Mouse (Mus musculus) G1E (cell line): ENCODE measurements at regions not wholly inside any gene's neighbourhood (a gene's known extent, or its start where the extent isn't known, plus 50 kb on each side); places are given as distances from the start of the nearest gene placed in this dataset.

Experiments used
- ATAC-seq: 2 replicates; pipeline ENCODE4 v1.8.0; 2016; ENCODE audit warnings: mild to moderate bottlenecking; ENCODE audit not compliant: insufficient number of reproducible peaks, poor library complexity, low FRiP score, severe bottlenecking; ENCODE audit errors: extremely low read depth
- DNase-seq: peaks from one replicate; pipeline ENCODE4 v3.0.0; 2012; ENCODE audit warnings: low spot score
- H3K27me3 ChIP-seq: 2 replicates; pipeline ENCODE4 v1.6.1; 2012; ENCODE audit warnings: mild to moderate bottlenecking, low read length, inconsistent platforms; ENCODE audit not compliant: insufficient read depth
- H3K36me3 ChIP-seq: replicated peaks from 2 replicates; pipeline ENCODE3; 2012; ENCODE audit warnings: mild to moderate bottlenecking, inconsistent platforms
- H3K4me1 ChIP-seq: 2 replicates; pipeline ENCODE4 v1.6.1; 2012; ENCODE audit warnings: low read depth, low read length, inconsistent platforms, mixed read lengths; ENCODE audit not compliant: insufficient read depth
- H3K4me3 ChIP-seq: 2 replicates; pipeline ENCODE4 v1.5.1; 2012; ENCODE audit warnings: low read depth, mild to moderate bottlenecking, inconsistent platforms, low read length, moderate library complexity, mixed read lengths
- H3K9me3 ChIP-seq: replicated peaks from 2 replicates; pipeline ENCODE4 v1.6.1; 2012; ENCODE audit warnings: inconsistent platforms
- CTCF ChIP-seq: IDR thresholded peaks from 2 replicates; pipeline ENCODE4 v1.5.1; 2012; ENCODE audit warnings: low read depth, low read length, inconsistent platforms, mixed read lengths
- GATA1 ChIP-seq: IDR thresholded peaks from 2 replicates; pipeline ENCODE4 v1.6.1; 2012; ENCODE audit warnings: borderline replicate concordance, low read length, inconsistent platforms, mixed read lengths
- GATA2 ChIP-seq: IDR thresholded peaks from 2 replicates; pipeline ENCODE4 v1.6.1; 2012; ENCODE audit warnings: low read depth, low read length, inconsistent platforms, borderline replicate concordance
- POLR2AphosphoS5 ChIP-seq: IDR thresholded peaks from 2 replicates; pipeline ENCODE4 v1.6.1; 2012; ENCODE audit warnings: low read depth, low read length, inconsistent platforms; ENCODE audit not compliant: insufficient replicate concordance
- TAL1 ChIP-seq: conservative IDR thresholded peaks from 2 replicates; pipeline ENCODE4 v1.6.1; 2012; ENCODE audit warnings: low read depth, low read length, inconsistent platforms, mixed read lengths

GRCm38 (mm10) chr12:12655184-12655583 is 286.5 kb downstream of the Mycn start:
- Histone ChIP-seq H3K4me1 (no peaks in the 10 kb centered on the region), H3K27me3 (no peaks in the 10 kb centered on the region), H3K36me3 (no peaks in the 10 kb centered on the region), H3K9me3 (peaks cover 14% of the 10 kb centered on the region), H3K4me3 (no peak overlapping the region)
- DNase-seq: no peak
- TF ChIP-seq GATA2 (no peak), POLR2AphosphoS5 (no peak), TAL1 (no peak), CTCF (no peak), GATA1 (no peak)
- ATAC-seq: no peak

DNA sequence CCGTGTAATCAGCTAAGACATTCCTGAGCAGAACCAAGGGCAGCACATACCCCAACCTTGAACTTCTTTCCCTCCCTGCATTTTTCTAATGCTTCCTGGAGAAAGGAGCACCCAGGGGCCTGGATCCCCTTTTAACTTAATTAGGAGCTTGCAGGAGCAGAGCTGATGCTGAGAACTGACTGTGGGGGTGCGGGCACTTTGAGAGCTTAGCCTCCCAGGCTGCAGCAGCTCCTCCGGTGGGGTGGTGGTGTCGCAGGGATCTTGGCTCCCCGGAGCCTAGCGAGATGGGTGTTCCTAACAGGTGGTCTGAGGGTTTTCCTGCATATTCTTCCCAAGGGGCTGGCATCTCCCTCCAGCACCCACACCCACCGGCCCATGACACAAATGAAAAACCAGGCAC is 289.4 kb downstream of the Mycn start:
- no peak for ATAC-seq
- DNase-seq: no peak
- peaks cover 13% of the 10 kb centered on the region for H3K9me3 ChIP-seq
- H3K4me1 ChIP-seq: no peaks in the 10 kb centered on the region
- H3K4me3 ChIP-seq: no peak overlapping the region
- H3K27me3 ChIP-seq: no peaks in the 10 kb centered on the region
- TF ChIP-seq POLR2AphosphoS5 (no peak), GATA2 (no peak), CTCF (no peak), GATA1 (no peak), TAL1 (no peak)
- H3K36me3 ChIP-seq: no peaks in the 10 kb centered on the region

DNA sequence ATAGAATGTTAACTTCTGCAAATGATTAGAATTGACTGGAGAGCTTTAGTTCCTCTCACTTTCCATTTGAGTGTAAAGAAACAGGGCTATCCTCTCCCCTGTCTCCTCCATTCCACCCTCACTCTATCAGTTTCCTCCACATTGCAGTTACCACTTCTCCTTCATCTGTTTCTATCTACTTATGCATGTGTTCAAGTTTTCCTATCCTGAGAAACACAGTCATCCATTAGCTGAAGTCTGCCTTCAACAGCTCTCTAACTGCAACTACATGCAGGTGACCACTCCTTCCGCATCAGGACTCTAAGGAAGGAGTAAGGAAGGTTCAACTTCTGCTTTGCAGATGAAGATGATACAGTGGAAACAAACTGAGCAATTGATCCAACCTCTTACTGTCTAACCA is 291.4 kb downstream of the Mycn start:
- H3K36me3 ChIP-seq: no peaks in the 10 kb centered on the region
- TF ChIP-seq GATA1 (no peak), GATA2 (no peak), TAL1 (no peak), POLR2AphosphoS5 (no peak), CTCF (no peak)
- H3K4me3 ChIP-seq: no peak overlapping the region
- no peak for ATAC-seq
- no peak for DNase-seq
- no peaks in the 10 kb centered on the region for H3K4me1 ChIP-seq
- H3K9me3 ChIP-seq: peaks cover 12% of the 10 kb centered on the region
- H3K27me3 ChIP-seq: no peaks in the 10 kb centered on the region

GRCm38 (mm10) chr12:12647467-12647866 is 294.2 kb downstream of the Mycn start:
- no peak for DNase-seq
- Histone ChIP-seq H3K27me3 (no peaks in the 10 kb centered on the region), H3K36me3 (no peaks in the 10 kb centered on the region), H3K9me3 (peaks cover 8% of the 10 kb centered on the region), H3K4me1 (no peaks in the 10 kb centered on the region), H3K4me3 (no peak overlapping the region)
- no peak for TF ChIP-seq POLR2AphosphoS5
- no peak for TF ChIP-seq CTCF
- no peak for TF ChIP-seq TAL1
- no peak for TF ChIP-seq GATA2
- no peak for TF ChIP-seq GATA1
- no peak for ATAC-seq

DNA sequence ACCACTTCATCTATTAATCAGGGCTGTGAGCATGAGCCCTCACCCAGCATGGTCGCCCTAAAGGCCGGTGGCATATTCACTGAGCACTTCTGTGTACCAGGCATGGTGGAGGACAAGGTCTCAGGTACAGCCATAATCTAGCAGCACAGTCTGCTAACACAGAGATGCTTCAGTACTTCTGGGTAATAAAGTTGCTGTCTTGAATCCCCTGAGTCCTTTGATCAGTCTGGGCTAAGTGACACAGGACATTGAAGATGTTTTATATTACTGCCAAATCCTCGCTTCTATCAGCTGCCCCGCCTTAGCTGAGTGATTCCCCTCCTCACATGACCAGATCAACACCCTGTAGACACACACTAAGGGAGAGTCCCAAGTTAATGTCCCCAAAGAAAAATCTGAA is 296.5 kb downstream of the Mycn start:
- no peaks in the 10 kb centered on the region for H3K27me3 ChIP-seq
- no peak overlapping the region for H3K4me3 ChIP-seq
- H3K4me1 ChIP-seq: no peaks in the 10 kb centered on the region
- TF ChIP-seq CTCF (no peak), GATA1 (no peak), POLR2AphosphoS5 (no peak), TAL1 (no peak), GATA2 (no peak)
- peaks cover 7% of the 10 kb centered on the region for H3K9me3 ChIP-seq
- no peaks in the 10 kb centered on the region for H3K36me3 ChIP-seq
- DNase-seq (no peak), ATAC-seq (no peak)

DNA sequence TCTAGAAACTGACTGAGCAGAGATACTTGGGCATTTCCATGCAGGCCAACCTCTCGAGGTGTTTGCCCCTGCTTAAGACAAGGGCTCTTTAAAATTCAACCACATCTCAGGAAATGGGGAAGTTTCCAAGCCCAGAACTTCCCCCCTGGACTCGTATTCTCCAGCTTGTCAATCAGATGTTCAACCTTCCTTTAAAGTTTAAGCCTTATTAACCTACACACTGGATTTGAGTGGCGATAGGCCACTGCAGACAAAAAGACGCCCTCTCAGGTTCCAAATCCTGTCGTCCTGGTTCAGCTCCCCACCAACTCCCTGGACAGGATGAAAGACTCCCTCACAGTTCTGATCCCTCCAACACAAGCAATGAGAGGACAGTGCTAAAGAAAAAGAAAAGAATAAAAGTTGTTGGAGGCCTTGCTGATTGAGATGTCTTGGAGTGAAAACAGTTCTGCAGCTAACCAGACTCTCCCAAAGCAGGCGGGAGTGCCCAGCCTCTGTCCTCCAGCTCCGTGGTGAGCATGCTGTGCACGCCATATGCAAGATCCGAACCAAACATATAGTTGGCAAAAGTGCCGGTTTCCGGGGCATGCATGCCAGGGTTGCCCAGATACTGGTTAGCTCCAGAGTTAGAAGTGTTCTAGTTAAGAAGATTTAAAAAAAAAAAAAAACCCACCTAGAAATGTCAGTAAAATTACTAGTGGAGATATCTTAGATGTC is 298.3 kb downstream of the Mycn start:
- no peaks in the 10 kb centered on the region for H3K36me3 ChIP-seq
- H3K9me3 ChIP-seq: peaks cover 4% of the 10 kb centered on the region
- DNase-seq (no peak), ATAC-seq (no peak)
- H3K4me1 ChIP-seq: no peaks in the 10 kb centered on the region
- H3K4me3 ChIP-seq: no peak overlapping the region
- TF ChIP-seq POLR2AphosphoS5: no peak
- no peak for TF ChIP-seq TAL1
- TF ChIP-seq GATA2: no peak
- TF ChIP-seq CTCF: no peak
- no peak for TF ChIP-seq GATA1
- H3K27me3 ChIP-seq: no peaks in the 10 kb centered on the region
